Mouse (Mus musculus) neural tube, embryonic 15.5 days (tissue): Measurements from ENCODE around the gene Sema6d. TPM values are rescaled to one million over a fixed set of nuclear protein-coding genes. Genes with fewer than 3 reads are reported as not detected.
A peak's percentile ranks its signal among the peaks of the same experiment; 100 is the strongest.

Experiments used
- ATAC-seq: fragments of 200-750 bp; cut with Nextera tagmentation; 2 replicates; pipeline ENCODE4 v1.8.0; 2017; ENCODE audit warnings: mild to moderate bottlenecking, moderate TSS enrichment, moderate library complexity; ENCODE audit not compliant: low FRiP score
- H3K27ac ChIP-seq: fragments of 300-500 bp; sonication (generic); replicated peaks from 2 replicates; pipeline ENCODE4 v1.5.1; 2015; ENCODE audit warnings: mild to moderate bottlenecking, inconsistent platforms
- H3K27me3 ChIP-seq: fragments of 300-500 bp; sonication (generic); replicated peaks from 2 replicates; pipeline ENCODE4 v1.6.1; 2015; ENCODE audit warnings: inconsistent platforms
- H3K36me3 ChIP-seq: fragments of 300-500 bp; sonication (generic); 2 replicates; pipeline ENCODE4 v1.6.1; 2015; ENCODE audit warnings: inconsistent platforms
- H3K4me1 ChIP-seq: fragments of 300-500 bp; sonication (generic); 2 replicates; pipeline ENCODE4 v1.6.1; 2015; ENCODE audit warnings: inconsistent platforms
- H3K4me2 ChIP-seq: fragments of 300-500 bp; sonication (generic); 2 replicates; pipeline ENCODE4 v1.6.1; 2015; ENCODE audit warnings: inconsistent platforms, mild to moderate bottlenecking, moderate library complexity
- H3K4me3 ChIP-seq: fragments of 300-500 bp; sonication (generic); replicated peaks from 2 replicates; pipeline ENCODE4 v1.5.1; 2015; ENCODE audit warnings: mild to moderate bottlenecking, inconsistent platforms
- H3K9ac ChIP-seq: fragments of 300-500 bp; sonication (generic); replicated peaks from 2 replicates; pipeline ENCODE4 v1.6.1; 2015; ENCODE audit warnings: mild to moderate bottlenecking, inconsistent platforms
- H3K9me3 ChIP-seq: fragments of 300-500 bp; sonication (generic); replicated peaks from 2 replicates; pipeline ENCODE4 v1.6.1; 2016; ENCODE audit warnings: inconsistent platforms
- WGBS: fragments of 180-500 bp; shearing (Covaris S2); methylation state at CpG from one replicate; pipeline ENCODE4 v1.1.7; 2015; ENCODE audit warnings: mixed read lengths; 5-methylcytosine and 5-hydroxymethylcytosine counted together
- polyA plus RNA-seq: library from polyadenylated mRNA; unstranded; fragments of >200 nt; fragmentation: Nextera tagmentation; extraction: Ambion mirVana; gene quantifications from 2 replicates; pipeline ENCODE4 v1.2.1, GENCODE M21; 2015

The Sema6d gene
- polyA plus RNA-seq, 1 experiment from 2014 or later: 50.4 TPM

DNA sequence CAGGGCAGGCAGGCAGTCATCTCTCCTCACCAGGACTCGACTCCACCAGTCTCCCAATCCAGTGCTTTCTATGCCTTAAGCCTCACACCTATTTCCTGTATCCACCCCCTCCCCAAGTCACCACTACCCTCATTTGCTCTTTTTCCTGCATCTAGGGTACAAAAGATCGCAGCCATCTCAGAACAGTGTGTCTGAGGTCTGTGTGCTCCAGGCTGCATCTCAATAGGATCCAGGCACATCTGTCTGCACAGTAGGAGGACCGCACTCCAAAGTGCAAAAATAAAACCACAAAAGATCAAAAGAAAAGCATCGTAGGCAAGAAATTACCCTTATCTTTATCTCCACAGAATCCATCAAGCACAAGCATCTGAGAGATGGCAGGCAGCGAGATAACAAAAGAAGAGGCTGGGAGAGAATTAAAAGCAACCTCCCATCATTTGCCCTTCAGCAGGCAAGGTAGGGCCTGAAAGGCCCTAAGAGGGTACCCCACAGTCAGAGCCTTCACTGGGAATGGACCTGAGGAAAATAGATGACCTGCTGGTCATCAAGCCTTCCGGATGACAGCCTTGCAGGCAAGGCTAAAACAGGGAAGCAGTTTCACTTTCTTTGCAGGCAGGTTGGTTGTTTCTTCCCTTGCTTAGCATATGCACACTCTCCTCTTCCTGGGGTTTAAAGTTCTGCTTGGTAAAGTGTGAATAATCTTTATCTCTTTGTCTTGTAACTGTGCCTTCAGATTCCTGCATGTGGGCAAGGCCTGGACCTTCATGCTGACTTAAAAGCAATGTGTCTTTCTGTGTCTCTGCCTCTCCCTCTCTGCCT lies 145.7 kb downstream of the Sema6d start:
- H3K9me3 ChIP-seq: no peaks in the 10 kb centered on the region
- no peak overlapping the region for H3K4me3 ChIP-seq
- H3K4me1 ChIP-seq: peaks cover 13% of the 10 kb centered on the region
- peak overlapping the region; percentile 56 for H3K27ac ChIP-seq
- 37% methylated on average over 6 of the region's 6 CpGs for WGBS
- H3K27me3 ChIP-seq: no peaks in the 10 kb centered on the region
- 0 out of 2 replicates have a peak overlapping the region, but pooled peaks have one; percentile 23 for H3K9ac ChIP-seq
- H3K36me3 ChIP-seq: no peaks in the 10 kb centered on the region
- no peak for ATAC-seq
- no peak overlapping the region for H3K4me2 ChIP-seq

DNA sequence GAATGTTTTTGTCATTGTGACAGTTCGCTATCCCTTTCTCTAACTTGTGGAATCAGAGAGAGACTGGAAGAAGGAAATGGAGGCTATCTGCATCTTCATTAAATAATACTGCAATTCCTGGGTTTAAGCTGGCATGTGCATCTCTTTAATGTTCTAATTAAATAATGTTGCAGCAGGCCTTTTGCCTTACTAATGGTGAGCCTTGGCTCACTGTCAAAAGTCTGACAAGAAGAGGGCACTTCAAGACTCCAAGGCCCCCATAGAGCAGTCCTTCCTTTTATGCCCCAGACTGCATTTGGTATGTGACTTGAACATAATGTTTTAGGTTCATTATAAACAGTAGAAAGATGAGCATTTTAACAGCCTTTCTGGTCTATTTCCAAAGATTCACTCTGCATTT lies 147.1 kb downstream of the Sema6d start:
- ATAC-seq: no peak
- H3K36me3 ChIP-seq: no peaks in the 10 kb centered on the region
- H3K27me3 ChIP-seq: no peaks in the 10 kb centered on the region
- H3K27ac ChIP-seq: no peak overlapping the region; the same call in 1 of the 2 replicates
- H3K9ac ChIP-seq: no peak overlapping the region
- peaks cover 13% of the 10 kb centered on the region for H3K4me1 ChIP-seq
- H3K4me2 ChIP-seq: no peak overlapping the region
- no peak overlapping the region for H3K4me3 ChIP-seq
- WGBS: 94% methylated on average over 1 of the region's 1 CpGs
- H3K9me3 ChIP-seq: no peaks in the 10 kb centered on the region

GRCm38 (mm10) chr2:124243608-124244007 lies 153.8 kb downstream of the Sema6d start:
- Histone ChIP-seq H3K27ac (no peak overlapping the region), H3K9ac (no peak overlapping the region), H3K36me3 (no peaks in the 10 kb centered on the region), H3K4me2 (no peak overlapping the region), H3K4me3 (no peak overlapping the region), H3K27me3 (no peaks in the 10 kb centered on the region), H3K9me3 (no peaks in the 10 kb centered on the region), H3K4me1 (peaks cover 5% of the 10 kb centered on the region; the same call in 1 of the 2 replicates)
- 53% methylated on average over 1 of the region's 1 CpGs for WGBS
- ATAC-seq: no peak

- 41% methylated on average over 4 of the region's 4 CpGs for whole genome bisulfite sequencing
- no peaks in the 10 kb centered on the region for H3K36me3 ChIP-seq
- ATAC-seq: no peak
Measured at GRCm38 (mm10) chr2:124244543-124245245, 154.9 kb downstream of the Sema6d start.

GRCm38 (mm10) chr2:124258108-124258507 lies 168.3 kb downstream of the Sema6d start:
- 29% methylated on average over 1 of the region's 1 CpGs for WGBS
- H3K4me3 ChIP-seq: no peak overlapping the region
- no peak overlapping the region; the same call in 1 of the 2 replicates for H3K27ac ChIP-seq
- no peaks in the 10 kb centered on the region for H3K9me3 ChIP-seq
- no peak overlapping the region for H3K9ac ChIP-seq
- no peaks in the 10 kb centered on the region for H3K36me3 ChIP-seq
- H3K27me3 ChIP-seq: no peaks in the 10 kb centered on the region
- no peak overlapping the region for H3K4me2 ChIP-seq
- peaks cover 5% of the 10 kb centered on the region for H3K4me1 ChIP-seq
- no peak for ATAC-seq

More at GRCm38 (mm10) chr2:124244543-124245245, 154.9 kb downstream of the Sema6d start:
- peaks cover 5% of the 10 kb centered on the region; the same call in 1 of the 2 replicates for H3K4me1 ChIP-seq
- H3K27ac ChIP-seq: no peak overlapping the region
- H3K4me3 ChIP-seq: no peak overlapping the region
- H3K9me3 ChIP-seq: no peaks in the 10 kb centered on the region
- H3K4me2 ChIP-seq: no peak overlapping the region
- no peaks in the 10 kb centered on the region for H3K27me3 ChIP-seq
- no peak overlapping the region for H3K9ac ChIP-seq

- no peak overlapping the region for H3K9ac ChIP-seq
- no peaks in the 10 kb centered on the region for H3K4me1 ChIP-seq
- H3K27me3 ChIP-seq: no peaks in the 10 kb centered on the region
- H3K4me3 ChIP-seq: no peak overlapping the region
- no peaks in the 10 kb centered on the region for H3K9me3 ChIP-seq
- no peak overlapping the region for H3K27ac ChIP-seq
- H3K4me2 ChIP-seq: no peak overlapping the region
- ATAC-seq: no peak
- 88% methylated on average over 3 of the region's 3 CpGs for WGBS
- H3K36me3 ChIP-seq: no peaks in the 10 kb centered on the region
Measured at GRCm38 (mm10) chr2:124264309-124264708, 174.5 kb downstream of the Sema6d start.

GRCm38 (mm10) chr2:124271156-124271555 lies 181.4 kb downstream of the Sema6d start:
- H3K9me3 ChIP-seq: no peaks in the 10 kb centered on the region

GRCm38 (mm10) chr2:124277492-124277891 lies 187.7 kb downstream of the Sema6d start:
- Histone ChIP-seq H3K27ac (no peak overlapping the region; the same call in 1 of the 2 replicates), H3K4me2 (no peak overlapping the region), H3K9ac (no peak overlapping the region), H3K36me3 (no peaks in the 10 kb centered on the region), H3K9me3 (no peaks in the 10 kb centered on the region), H3K4me1 (peaks cover 4% of the 10 kb centered on the region; the same call in 1 of the 2 replicates), H3K4me3 (no peak overlapping the region), H3K27me3 (no peaks in the 10 kb centered on the region)
- ATAC-seq: no peak
- WGBS: 19% methylated on average over 1 of the region's 1 CpGs

More at GRCm38 (mm10) chr2:124271156-124271555, 181.4 kb downstream of the Sema6d start:
- H3K4me2 ChIP-seq: no peak overlapping the region
- WGBS: 82% methylated on average over 6 of the region's 6 CpGs
- H3K4me1 ChIP-seq: no peaks in the 10 kb centered on the region
- H3K27me3 ChIP-seq: no peaks in the 10 kb centered on the region
- H3K4me3 ChIP-seq: no peak overlapping the region
- no peaks in the 10 kb centered on the region for H3K36me3 ChIP-seq
- no peak for ATAC-seq
- no peak overlapping the region for H3K9ac ChIP-seq
- H3K27ac ChIP-seq: no peak overlapping the region

DNA sequence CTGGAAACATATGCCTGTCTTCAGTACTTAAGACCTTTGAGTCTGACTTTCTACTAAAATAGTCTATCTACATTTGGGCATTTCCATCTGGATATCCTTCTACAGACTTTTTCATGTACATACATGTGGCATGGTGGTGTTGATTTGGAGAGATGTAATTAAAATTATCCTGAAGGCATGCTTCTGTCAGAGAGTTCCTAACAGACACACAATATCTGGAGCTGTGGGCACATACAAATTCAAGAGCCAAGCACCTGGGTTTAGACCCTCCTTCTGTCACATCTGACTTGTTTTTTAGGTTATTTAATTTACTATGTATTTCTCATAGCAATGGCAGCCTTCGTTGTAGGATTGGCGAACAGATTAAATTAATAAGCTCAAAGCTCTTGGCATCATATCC lies 195.3 kb downstream of the Sema6d start:
- Histone ChIP-seq H3K27me3 (no peaks in the 10 kb centered on the region), H3K9ac (no peak overlapping the region), H3K27ac (no peak overlapping the region), H3K4me2 (no peak overlapping the region), H3K4me1 (no peaks in the 10 kb centered on the region), H3K36me3 (no peaks in the 10 kb centered on the region), H3K4me3 (no peak overlapping the region), H3K9me3 (no peaks in the 10 kb centered on the region)
- WGBS: 84% methylated on average over 2 of the region's 2 CpGs
- ATAC-seq: no peak

DNA sequence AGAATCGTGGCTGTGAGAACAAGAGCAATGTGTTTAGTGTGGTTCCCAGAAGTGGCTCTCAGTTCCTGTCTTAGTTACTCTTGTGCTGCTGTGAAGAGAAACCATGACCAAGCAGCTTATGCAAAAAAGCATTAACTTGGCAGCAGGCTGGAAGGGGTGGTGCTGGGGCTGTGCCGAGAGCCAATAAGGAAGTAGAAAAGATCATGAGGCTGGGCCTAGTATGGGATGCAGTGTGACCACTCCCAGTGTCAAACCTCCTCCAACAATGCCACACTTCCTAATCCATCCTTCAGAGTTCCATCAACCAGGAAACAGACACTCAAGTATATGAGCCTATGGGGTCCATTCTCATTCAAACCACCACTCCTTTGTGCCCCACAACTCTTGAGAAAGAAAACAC lies 199.6 kb downstream of the Sema6d start:
- Histone ChIP-seq H3K27ac (no peak overlapping the region), H3K4me2 (no peak overlapping the region), H3K9ac (no peak overlapping the region), H3K9me3 (no peaks in the 10 kb centered on the region; the same call in 1 of the 2 replicates), H3K36me3 (no peaks in the 10 kb centered on the region), H3K27me3 (no peaks in the 10 kb centered on the region), H3K4me1 (no peaks in the 10 kb centered on the region), H3K4me3 (no peak overlapping the region)
- WGBS: 84% methylated on average over 2 of the region's 2 CpGs
- ATAC-seq: no peak

DNA sequence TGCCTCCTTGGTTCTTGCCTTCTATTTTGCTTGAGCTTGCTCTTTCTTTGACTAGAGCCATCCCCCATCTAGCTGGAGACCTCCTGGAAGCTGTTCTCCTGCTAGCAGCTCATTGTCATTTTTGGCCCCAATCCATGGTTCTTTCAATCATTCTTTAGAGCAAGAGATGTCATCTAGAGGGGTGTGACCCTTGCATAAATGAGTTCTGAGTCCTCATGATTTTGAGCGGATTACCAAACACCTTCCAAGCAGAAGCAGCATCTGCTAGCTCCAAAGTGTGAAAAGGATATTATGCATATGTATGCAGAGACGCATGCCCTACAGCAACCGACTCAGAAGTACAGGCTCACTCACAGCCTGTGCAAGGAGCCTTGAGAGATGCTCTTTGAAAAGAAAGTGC lies 201.4 kb downstream of the Sema6d start:
- Histone ChIP-seq H3K9ac (no peak overlapping the region), H3K36me3 (no peaks in the 10 kb centered on the region), H3K27ac (no peak overlapping the region), H3K4me2 (no peak overlapping the region), H3K4me3 (no peak overlapping the region), H3K27me3 (no peaks in the 10 kb centered on the region), H3K4me1 (no peaks in the 10 kb centered on the region), H3K9me3 (no peaks in the 10 kb centered on the region; the same call in 1 of the 2 replicates)
- WGBS: 87% methylated on average over 3 of the region's 3 CpGs
- no peak for ATAC-seq

GRCm38 (mm10) chr2:124293601-124294000 lies 203.8 kb downstream of the Sema6d start:
- no peaks in the 10 kb centered on the region; the same call in 1 of the 2 replicates for H3K9me3 ChIP-seq
- H3K9ac ChIP-seq: no peak overlapping the region
- H3K27me3 ChIP-seq: no peaks in the 10 kb centered on the region
- H3K27ac ChIP-seq: no peak overlapping the region
- H3K4me3 ChIP-seq: no peak overlapping the region
- no peaks in the 10 kb centered on the region for H3K4me1 ChIP-seq
- no peak overlapping the region for H3K4me2 ChIP-seq
- H3K36me3 ChIP-seq: no peaks in the 10 kb centered on the region
- 86% methylated on average over 2 of the region's 2 CpGs for WGBS
- ATAC-seq: no peak
